Mouse (Mus musculus): ENCODE results near the gene Capn7.

Capn7 gene

DNA sequence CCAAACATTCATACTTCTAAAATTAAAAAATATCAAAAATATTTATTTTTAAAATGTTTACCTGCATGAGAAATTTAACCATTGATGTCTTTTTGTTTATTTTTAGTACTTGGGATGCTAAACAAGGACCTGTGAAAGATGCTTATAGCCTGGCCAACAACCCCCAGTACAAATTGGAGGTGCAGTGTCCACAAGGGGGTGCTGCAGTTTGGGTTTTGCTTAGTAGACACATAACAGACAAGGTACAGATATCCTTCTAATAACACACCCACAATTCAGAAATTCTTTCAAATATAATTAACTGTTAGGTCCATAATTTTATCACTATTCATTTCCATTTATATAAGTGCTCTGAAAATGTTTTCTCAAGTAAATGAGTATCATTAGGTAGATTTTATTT, 28.9 kb downstream of the Capn7 start:
- DNase-seq (ENCODE audit: low read depth, low spot score): peak; percentile 83

GRCm38 (mm10) chr14:31367951-31368350, 31.5 kb downstream of the Capn7 start:
- no peak for DNase-seq (ENCODE audit: low read depth, low spot score)

DNA sequence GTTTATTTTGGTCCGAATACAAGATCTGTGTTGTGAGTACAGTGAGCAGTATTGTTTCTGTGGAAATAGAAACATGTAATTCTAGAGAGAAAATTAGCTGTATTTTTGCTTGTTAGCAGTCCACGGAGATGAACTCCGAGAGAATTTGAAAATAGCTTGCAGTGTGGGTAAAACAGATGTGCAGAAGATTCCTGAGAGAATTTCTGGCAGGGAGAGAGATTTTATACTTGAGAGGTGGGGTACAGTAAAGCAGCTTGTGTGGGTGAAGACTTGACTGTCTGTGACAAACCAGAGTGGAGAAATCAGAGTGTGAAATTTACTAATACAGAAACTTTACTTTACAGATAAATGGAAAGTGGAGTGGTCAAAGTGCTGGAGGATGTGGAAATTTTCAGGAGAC, 32.9 kb downstream of the Capn7 start:
- DNase-seq (ENCODE audit: low read depth, low spot score): no peak

GRCm38 (mm10) chr14:31374390-31374789, 38.0 kb downstream of the Capn7 start:
- DNase-seq (ENCODE audit: low read depth, low spot score): no peak

DNA sequence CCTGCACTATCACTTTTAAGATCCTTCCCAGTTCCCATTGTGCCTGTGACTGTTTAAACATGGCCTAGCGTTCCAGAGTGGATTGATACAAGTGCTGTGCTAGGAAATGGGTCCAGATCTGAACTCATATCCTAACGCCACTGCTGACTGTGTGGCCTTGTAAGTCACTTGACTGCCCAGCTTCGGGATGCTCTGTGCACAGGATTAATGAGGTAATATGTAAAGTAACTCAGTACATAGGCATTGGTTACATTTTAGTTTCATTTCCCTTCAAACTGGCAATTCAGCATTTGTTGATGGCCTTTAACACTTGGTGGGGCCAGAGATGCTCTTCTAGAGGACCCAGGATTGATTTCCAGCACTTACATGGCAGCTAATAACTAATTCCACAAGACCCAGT, 39.9 kb downstream of the Capn7 start:
- DNase-seq (ENCODE audit: low read depth, low spot score): no peak

DNA sequence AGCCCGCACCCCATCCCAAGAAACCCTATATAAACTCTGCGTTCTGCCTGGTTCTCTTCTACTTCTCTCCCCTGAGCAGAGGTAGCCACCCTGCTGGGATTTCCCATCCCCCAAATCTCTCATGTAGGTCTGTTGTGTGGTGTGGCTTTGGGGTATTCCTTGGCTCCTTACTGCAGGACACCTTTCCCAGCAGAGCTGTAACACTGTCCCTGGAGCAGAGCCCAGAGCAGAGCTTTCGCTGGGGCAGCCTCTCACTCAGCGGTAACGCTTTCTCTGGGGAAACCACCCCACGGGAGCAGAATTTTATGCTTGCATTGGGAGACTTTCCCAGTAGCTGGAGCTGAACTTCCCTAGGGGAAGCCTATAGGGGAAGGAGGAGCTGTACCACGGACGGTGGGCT, 45.8 kb downstream of the Capn7 start:
- DNase-seq (ENCODE audit: low read depth, low spot score): no peak

- DNase-seq (ENCODE audit: low read depth, low spot score): no peak
Observed at GRCm38 (mm10) chr14:31383470-31384050, 47.1 kb downstream of the Capn7 start.

DNA sequence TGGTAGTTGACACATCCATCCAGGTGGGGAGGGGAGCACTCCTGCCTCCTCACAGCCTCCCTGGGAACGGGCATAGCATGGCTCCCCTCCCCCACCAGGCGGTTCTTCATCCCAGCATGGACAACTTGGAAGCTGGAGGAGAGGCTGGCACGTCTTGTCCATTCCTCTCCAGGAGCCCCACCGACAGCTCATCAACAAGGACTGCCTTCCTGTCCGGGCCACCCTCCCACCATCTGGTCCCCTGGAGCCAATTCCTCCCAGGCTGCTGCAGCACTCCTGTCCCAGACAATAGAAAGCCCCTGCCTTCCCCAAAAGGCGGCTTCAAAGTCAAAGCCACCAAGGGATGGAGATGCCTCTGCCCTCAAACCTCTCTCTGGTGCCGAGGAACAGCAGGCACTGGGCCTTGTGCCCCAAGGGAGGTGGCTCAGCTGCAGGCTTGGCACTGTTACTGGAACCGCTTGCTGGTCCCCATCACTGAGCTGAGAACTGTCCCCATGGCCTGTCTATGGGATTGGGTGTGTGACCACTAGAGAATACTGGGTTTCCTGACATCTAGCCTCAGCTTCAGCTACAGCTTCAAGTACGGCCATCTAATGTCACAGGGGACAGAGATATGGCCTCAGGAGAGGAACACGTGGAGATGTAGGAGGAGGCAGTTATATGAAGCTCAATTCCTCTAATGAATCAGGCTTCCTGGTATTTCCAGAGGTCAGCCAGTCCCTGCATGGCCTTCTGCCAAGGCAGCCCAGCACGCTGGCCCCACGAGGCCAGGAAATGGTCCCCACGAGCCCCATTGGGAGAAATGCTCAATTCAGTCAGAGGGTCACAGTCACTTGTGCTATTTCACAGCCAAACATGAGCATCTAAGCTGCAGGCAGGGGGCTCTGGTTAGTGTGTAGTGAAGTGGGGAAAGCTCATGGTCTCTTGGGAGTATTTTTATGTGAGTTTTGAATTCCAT, 48.2 kb downstream of the Capn7 start:
- peak; percentile 69 for DNase-seq (ENCODE audit: low read depth, low spot score)

DNA sequence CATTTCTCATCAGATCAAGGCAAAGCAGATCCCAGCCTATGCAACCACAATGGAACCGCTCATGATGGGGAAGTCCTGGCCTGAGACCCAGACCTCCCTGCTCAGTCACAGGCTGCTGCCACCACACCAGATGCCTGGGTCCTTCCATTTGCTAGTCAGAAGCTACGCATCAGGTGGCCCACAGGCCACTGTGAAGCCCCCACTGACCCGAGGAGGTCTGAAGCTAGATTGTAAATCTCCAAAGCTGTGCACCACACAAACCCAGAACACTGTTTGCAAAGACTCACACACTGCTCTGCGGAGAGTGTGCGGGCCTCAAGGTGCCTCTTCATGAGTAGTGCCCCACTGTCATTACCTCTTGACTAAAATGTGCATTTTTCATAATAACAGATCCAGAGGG, 49.0 kb downstream of the Capn7 start:
- no peak for DNase-seq (ENCODE audit: low read depth, low spot score)

- DNase-seq (ENCODE audit: low read depth, low spot score): peak; percentile 91
Observed at GRCm38 (mm10) chr14:31385977-31386697, 49.7 kb downstream of the Capn7 start.

DNA sequence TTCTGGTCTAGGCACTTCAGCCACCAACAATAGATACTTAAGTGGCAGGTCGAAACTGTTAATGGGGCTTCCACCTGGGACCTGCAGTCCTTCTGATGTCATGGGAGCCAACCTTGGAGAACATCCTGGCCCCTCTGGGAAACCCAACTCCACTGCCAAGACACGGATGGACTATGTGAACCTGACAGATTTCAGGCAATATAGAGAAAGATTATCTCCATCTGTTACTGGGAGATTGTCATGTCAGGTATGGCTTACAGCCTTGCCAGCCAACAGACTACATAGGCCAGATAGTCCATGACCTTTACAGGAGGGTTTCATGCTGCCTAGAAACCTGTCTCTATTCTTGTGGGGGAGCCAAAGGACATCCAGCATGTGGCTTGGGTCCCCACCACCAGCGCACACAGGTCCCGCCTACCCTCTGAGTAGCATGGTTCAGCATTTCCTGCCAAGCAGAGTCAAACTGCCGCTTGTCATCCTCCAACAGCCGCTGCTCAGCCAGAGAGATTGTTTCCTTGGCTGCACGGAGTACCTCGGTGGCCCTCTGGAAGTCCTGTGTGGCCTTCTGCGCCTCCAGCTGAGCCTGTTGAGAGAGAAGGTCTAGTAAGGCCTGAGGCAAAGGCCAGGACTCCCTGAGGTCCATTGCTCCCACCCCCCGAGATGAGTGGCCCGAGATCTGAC, 51.0 kb downstream of the Capn7 start:
- no peak for DNase-seq (ENCODE audit: low read depth, low spot score)

GRCm38 (mm10) chr14:31388086-31388872, 51.8 kb downstream of the Capn7 start:
- DNase-seq (ENCODE audit: low read depth, low spot score): no peak

DNA sequence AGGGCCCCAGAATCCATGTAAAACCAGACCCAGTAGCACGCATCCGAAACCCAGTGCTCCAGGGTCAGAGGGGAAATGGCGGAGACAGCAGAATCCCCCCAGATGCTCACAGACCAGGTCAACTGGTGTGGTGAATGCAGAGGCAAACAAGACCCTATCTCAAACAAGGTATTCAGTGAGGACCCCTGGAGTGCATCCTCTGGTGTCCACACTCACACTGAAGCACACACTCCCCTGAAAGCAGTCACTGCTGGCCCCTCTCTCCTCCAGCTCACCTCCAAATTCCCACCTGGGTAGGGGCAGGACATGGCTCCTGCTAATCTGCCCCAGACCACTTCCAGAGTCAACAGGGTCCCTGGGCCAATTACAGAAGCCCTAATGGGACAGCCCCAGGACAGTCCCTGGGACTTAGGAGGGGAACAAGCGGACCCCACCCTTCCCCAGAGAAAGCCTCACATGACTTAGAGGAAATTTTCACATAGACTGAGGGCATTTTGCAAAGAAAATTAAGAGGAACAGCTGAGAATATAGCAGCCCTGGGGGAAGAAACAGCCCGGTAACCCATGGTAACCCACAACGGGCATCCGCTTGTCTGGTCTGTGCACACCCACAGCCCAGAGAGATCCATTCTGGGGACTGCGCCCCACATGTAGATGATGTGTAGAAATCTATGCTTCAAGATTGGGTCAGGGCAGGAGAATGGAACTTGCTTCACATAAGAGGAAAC, 53.1 kb downstream of the Capn7 start:
- no peak for DNase-seq (ENCODE audit: low read depth, low spot score)

DNA sequence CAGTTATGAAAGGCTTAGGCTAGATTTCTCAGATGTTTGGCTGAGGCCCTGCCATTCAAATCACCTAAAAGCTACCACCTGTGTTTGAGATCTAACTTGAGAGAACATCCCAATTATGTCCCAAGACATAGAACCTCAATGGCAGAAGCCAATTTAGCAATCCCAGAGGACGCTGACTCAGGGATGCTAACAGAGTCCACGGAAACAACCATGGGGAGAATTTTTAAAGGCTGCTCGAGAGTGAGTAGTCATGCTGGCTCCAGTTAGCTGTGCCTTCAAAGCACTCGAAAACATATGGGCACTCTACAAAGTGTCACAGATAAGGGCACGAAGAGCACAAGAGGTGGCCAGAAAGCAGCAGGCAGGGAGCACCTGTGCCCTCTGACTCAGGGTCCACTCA, 55.9 kb downstream of the Capn7 start:
- no peak for DNase-seq (ENCODE audit: low read depth, low spot score)

- DNase-seq (ENCODE audit: low read depth, low spot score): no peak
Observed at GRCm38 (mm10) chr14:31392873-31393545, 56.6 kb downstream of the Capn7 start.

DNA sequence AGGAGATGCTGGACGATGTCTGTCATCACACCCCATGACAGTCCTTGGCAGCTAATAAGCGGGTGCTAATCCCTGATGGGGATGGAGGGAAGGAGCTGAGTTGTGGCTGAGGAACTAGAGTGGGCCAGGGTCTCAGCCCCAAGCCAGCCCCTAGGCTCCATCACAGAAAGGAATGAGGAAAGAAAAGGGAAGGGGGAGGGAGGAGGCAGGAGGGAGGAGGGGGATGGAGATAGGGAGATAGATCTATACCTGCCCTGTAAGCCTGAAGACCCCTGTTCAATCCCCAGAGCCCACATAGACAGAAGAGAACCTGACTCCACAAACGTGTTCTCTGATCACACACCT, 57.1 kb downstream of the Capn7 start:
- no peak for DNase-seq (ENCODE audit: low read depth, low spot score)

DNA sequence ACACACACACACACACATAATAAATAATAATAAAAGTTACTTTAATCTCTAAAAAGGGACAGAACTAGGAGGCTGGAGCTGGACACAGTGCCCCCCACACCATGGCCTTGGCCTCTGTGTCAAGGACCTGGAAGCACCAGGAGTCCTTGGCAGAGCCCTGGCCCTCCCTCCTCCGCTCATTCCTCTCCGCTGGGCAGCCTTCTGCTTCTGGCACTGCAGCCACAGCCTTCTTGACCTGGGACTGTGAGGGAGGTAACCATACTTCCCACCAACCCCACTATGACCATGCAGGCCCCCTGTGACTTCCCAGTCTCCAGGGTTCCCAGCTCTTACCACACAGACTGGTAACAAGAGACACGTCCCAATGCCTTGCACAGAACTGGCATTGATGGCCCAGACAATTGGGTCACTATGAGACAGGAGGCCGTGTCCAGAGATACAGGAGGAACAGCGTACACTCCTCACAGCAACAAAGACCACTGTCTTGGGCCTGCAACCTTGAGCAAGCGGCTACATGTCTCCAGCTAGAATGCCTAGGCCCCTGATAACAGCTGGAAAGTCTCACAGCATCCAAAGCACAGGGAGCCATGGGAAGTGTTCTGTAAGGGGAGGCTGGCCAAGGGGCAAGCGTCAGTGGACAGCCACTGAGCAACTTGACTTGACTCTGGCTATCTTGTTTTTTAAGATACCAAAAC, 57.6 kb downstream of the Capn7 start:
- no peak for DNase-seq (ENCODE audit: low read depth, low spot score)

DNA sequence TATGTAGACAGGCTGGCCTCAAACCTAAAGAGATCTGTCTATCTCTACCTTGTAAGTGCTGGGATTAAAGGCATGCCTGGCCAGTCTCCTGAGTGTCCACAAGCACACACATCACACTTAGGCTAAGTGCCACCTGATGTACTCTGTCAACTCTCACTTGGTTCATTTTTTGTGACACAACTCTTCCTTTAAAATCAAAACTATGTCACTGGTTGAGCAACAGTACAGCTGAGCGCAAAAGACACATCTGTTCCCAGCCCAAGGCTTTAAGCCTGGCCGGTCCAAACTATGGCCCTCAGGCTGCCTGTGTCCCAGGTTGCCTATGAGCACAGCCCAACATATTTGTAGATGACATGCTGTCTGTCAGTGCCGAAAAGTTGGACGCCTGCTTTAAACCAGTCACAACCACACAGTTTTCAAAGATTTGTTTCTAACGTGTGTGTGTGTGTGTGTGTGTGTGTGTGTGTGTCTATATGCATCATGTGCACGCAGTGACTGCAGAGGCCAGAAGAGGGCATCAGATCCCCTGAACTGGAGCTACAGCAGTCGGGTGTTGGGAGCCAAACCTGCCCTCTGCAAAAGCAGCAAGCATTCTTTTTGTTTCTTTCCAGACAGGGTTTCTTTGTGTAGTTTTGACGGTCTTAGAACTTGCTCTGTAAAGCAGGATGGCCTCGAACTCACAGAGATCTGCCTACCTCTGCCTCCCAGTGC, 58.5 kb downstream of the Capn7 start:
- no peak for DNase-seq (ENCODE audit: low read depth, low spot score)

Measured in 3T3-L1 (cell line).